In genomic region chr6:30735728-30736371, GRCm38 (mm10) we compare ENCODE assay signal across 7 mouse cellular contexts. TPM values are rescaled to one million over a fixed set of nuclear protein-coding genes. Genes with fewer than 3 reads are reported as not detected.
A peak's percentile ranks its signal among the peaks of the same experiment; 100 is the strongest.
DNase-seq lines count a peak whose midpoint lies in the region; ATAC-seq lines count a peak whose summit lies in the region.

No protein-coding gene starts in this region.

- H3K4me3 ChIP-seq in midbrain, embryonic 11.5 days (ENCODE audit: low read depth, low read length), result peak overlapping the region; percentile 23

- H3K9ac ChIP-seq in midbrain, embryonic 11.5 days (ENCODE audit: low read length), result peak overlapping the region; percentile 77; the same call in 1 of the 2 replicates

- H3K9me3 ChIP-seq in midbrain, embryonic 11.5 days (ENCODE audit: control insufficient read depth, low read length), result peaks cover 30% of the 10 kb centered on the region

- 51% methylated on average over 15 of the region's 15 CpGs for WGBS in midbrain, embryonic 11.5 days

- peak overlapping the region; percentile 62 for H3K4me2 ChIP-seq in midbrain, embryonic 11.5 days

- peak overlapping the region; percentile 92 for H3K27ac ChIP-seq in midbrain, embryonic 11.5 days (ENCODE audit: low read depth, low read length)

- H3K4me1 ChIP-seq in midbrain, embryonic 11.5 days (ENCODE audit: control insufficient read depth, insufficient read depth, low read length), result peaks cover 20% of the 10 kb centered on the region

- H3K36me3 ChIP-seq in midbrain, embryonic 11.5 days (ENCODE audit: control insufficient read depth, insufficient read depth, low read length), result no peaks in the 10 kb centered on the region

- DNase-seq in adrenal gland, postnatal 10 days, result peak; percentile 27
- DNase-seq in embryo, embryonic 10 days (ENCODE audit: low spot score), result peak; percentile 55
- DNase-seq in heart, postnatal 4 days, result peak; percentile 25
- DNase-seq in midbrain, embryonic 11.5 days (ENCODE audit: low spot score, missing footprints), result peak; percentile 91
- no peak for DNase-seq in thymus, adult 18-20 months
- DNase-seq in urinary bladder, postnatal 25 days (ENCODE audit: low spot score), result no peak

- no peaks in the 10 kb centered on the region for H3K27me3 ChIP-seq in midbrain, embryonic 11.5 days (ENCODE audit: control insufficient read depth, insufficient read depth, low read length)

- no peak for ATAC-seq in midbrain, embryonic 11.5 days (ENCODE audit: low FRiP score)
- no peak for ATAC-seq in cerebellum, adult (ENCODE audit: insufficient number of reproducible peaks, low FRiP score, low TSS enrichment)

RNA-seq across cellular contexts. Expression of gene Mest, which starts 12.5 kb away (rescaled TPM):
- 100 to 1,000 TPM; 149 to 191 TPM for total RNA-seq in adrenal gland, postnatal 10 days (2021)
- total RNA-seq in heart, postnatal 4 days (2021), result 100 to 1,000 TPM; 504 to 641 TPM
- 1,255 and 1,269 TPM in 2 replicates for polyA plus RNA-seq in midbrain, embryonic 11.5 days (2014; fragmentation: Nextera tagmentation; extraction: Ambion mirVana)

RNA-seq across cellular contexts. Expression of gene Cep41, which starts 42.3 kb away (rescaled TPM):
- 1 to 10 TPM; 6.7 to 9.1 TPM for total RNA-seq in adrenal gland, postnatal 10 days (2021)
- total RNA-seq in heart, postnatal 4 days (2021), result 1 to 10 TPM; 4.2 to 8.0 TPM
- 23.8 and 24.5 TPM in 2 replicates for polyA plus RNA-seq in midbrain, embryonic 11.5 days (2014; fragmentation: Nextera tagmentation; extraction: Ambion mirVana)

Comparison
In these comparisons a context has a peak if more than half of its experiments do, and no peak if none do; other contexts are left out.
1. DNase-seq: peak in adrenal gland, postnatal 10 days (single experiment), embryo, embryonic 10 days (single experiment), heart, postnatal 4 days (single experiment) and midbrain, embryonic 11.5 days (single experiment); none in thymus, adult 18-20 months (0 of 2) and urinary bladder, postnatal 25 days (single experiment).